Mouse (Mus musculus) lung, postnatal 0 days (tissue): ENCODE results near the gene Ncor2.

Experiments used
- CTCF ChIP-seq: IDR thresholded peaks from 2 replicates; pipeline ENCODE4 v1.5.1; 2016; ENCODE audit warnings: antibody characterized with exemption, mild to moderate bottlenecking
- EP300 ChIP-seq: IDR thresholded peaks from 2 replicates; pipeline ENCODE4 v1.6.1; 2016; ENCODE audit warnings: antibody characterized with exemption, mild to moderate bottlenecking, control low read depth

DNA sequence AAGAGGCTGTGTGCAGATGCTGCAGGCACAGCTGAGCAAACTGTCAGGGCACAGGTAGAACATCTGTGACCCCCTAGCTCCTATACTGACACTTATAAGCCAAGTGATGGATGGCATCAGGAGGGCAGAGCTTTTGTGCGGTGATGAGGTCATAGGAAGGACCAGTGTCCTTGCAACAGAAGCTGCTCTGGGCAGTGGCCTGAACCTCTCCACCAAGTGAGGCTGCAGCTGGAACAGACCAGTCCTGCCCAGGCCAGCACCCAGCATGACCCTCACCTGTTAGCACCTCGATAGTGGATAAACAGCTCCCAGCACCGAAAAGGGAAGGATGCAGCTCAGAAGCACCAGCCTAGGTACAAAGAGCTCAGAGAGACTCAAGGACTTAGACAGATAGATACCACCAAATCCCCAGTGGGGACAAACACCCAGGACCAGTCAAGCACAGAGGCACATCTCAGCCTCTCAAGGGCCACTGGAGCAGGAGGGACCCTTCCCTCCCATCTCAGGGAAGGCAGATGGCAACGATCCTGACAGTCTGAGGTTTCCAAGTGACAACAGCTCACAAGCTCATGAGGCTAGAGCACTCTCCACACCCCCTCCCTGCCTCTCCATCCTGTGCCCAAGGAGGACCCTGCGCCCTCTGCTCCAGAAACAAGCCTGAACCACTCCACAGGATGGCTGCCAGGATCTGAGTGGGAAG, 42.6 kb downstream of the Ncor2 start:
- TF ChIP-seq EP300 (no peak), CTCF (no peak)
